Mouse (Mus musculus) gastrocnemius, postnatal 14 days (tissue): Measurements from ENCODE around the gene Gm42674. TPM values are rescaled to one million over a fixed set of nuclear protein-coding genes. Genes with fewer than 3 reads are reported as not detected.

Source experiments
- DNase-seq: peaks from one replicate; pipeline ENCODE4 v3.0.0; 2021; ENCODE audit warnings: mixed read lengths
- intact Hi-C: fragments of 180-260 bp; cut with DNase I; formaldehyde crosslinking; loops from one replicate; pipeline ENCODE4 v1.15.1; 2025; ENCODE audit warnings: low total_unique reads
- total RNA-seq, 2 experiments: library from RNA; stranded (reverse); gene quantifications; 2 replicates each; pipeline ENCODE4 v1.2.3; 2021

Gene Gm42674
- total RNA-seq, 2 experiments from 2014 or later, result not detected

- intact Hi-C loops, result loop anchor here (5.0 kb wide), 2 partner anchors 32 to 87 kb away; partner anchors contain the start of gene S100a14
- DNase-seq, result no peak
Observed at GRCm38 (mm10) chr3:90614611-90615251, 13.0 kb downstream of the Gm42674 start.

DNA sequence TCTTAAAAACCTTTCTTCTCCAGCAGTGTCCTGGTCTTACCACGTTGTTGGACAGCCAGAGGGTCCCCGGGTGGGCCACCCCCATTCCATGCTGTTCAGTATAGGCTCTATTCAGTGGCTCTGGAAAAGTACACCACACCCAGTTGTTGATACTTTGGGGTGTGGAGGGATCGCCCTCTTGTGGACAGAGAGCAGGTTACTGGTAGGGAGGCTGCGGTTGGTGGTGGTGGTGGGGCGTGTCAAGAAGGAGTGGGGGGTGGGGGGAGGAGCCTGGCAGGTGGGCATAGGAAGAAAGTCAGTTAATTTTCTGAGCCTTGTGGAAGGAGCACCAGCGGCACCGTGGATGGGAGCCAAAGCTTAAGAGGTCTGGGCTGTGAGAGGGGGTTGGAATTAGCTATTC, 13.7 kb downstream of the Gm42674 start:
- DNase-seq, result peak; percentile 78
- intact Hi-C loops, result loop anchor here (5.0 kb wide), 2 partner anchors 33 to 88 kb away; partner anchors contain the start of gene S100a14

GRCm38 (mm10) chr3:90615911-90616310, 14.2 kb downstream of the Gm42674 start:
- DNase-seq, result no peak
- intact Hi-C loops, result loop anchor here (5.0 kb wide), 2 partner anchors 34 to 89 kb away; partner anchors contain the start of gene S100a14

- DNase-seq, result no peak
- intact Hi-C loops, result loop anchor here (5.0 kb wide), 2 partner anchors 35 to 90 kb away; partner anchors contain the start of gene S100a14
Observed at GRCm38 (mm10) chr3:90617586-90617985, 15.9 kb downstream of the Gm42674 start.

- intact Hi-C loops, result no loop called here
- no peak for DNase-seq
Observed at GRCm38 (mm10) chr3:90621552-90621951, 19.8 kb downstream of the Gm42674 start.

DNA sequence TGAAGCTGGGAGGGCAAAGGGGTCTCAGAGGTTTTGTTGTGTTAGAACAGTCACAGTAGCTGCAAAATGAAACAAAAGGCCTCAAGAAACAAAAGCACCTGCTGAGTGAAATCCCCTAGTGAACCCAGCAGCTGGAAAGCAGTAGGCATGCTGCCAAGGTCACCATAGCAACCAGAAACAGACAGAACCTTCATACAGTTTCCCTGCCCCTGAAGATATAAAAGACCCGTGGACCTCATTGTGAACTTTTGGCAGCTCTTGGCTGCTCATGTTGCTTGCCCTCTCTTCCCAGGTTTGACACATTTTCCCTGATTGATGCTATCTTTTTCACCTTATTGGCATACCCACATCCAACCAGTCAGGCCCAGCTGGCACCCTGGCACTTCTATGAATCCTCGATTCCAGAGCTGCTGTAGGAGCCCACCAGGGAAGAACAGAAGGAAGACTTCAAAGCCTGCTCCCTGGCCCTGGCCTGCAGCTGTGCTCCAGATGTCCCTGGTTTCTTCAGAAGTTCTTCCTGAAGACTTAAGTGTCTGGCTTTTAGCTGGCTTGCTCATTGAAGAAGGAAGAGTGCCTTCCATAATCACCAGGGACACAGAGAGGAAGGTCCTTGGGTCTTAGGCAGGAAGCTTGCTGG, 21.8 kb downstream of the Gm42674 start:
- intact Hi-C loops, result no loop called here
- peak; percentile 63 for DNase-seq

DNA sequence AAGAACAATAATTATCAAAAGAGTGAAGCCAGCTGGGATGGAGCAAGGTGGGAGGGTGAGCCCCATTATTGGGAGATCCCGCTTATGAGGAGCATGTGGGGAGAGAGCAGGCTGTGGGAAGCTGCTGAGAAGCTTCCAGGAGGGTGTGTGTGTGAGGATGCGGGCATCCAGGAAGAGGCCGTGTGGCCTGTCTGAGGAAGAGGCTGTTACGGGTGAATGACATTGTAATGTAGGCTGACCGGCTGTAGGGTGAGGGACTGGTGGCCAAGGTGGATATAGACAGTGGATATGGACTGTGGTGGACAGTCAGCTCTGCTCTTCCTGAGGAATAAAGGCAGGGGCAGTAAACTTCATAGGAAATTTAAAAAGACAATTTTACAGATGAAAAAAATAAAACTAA, 23.8 kb downstream of the Gm42674 start:
- DNase-seq, result no peak
- intact Hi-C loops, result no loop called here

GRCm38 (mm10) chr3:90626266-90627021, 24.7 kb downstream of the Gm42674 start:
- intact Hi-C loops, result no loop called here
- no peak for DNase-seq

- DNase-seq, result no peak
- intact Hi-C loops, result no loop called here
Observed at GRCm38 (mm10) chr3:90627366-90627765, 25.7 kb downstream of the Gm42674 start.

DNA sequence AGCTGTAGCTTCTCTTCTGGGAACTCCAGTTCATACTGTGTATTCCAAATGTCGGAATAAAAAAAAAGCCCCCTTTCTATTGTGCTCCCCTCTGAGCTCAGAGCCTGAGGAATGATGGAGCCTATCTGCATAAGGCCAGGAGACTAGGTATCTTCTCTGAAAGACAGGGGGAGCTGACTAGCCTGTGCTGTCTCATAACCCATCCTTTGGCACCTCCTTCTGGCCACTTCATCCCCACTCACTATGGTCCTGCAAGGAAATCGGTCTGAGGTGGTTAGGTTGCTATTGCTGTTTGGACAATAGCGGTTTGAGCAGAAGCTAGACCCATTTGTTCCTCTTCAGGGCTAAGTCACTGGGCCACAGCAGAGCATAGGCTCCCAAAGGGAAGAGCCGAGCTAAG, 26.1 kb downstream of the Gm42674 start:
- intact Hi-C loops, result no loop called here
- no peak for DNase-seq

- intact Hi-C loops, result no loop called here
Observed at GRCm38 (mm10) chr3:90629298-90629697, 27.6 kb downstream of the Gm42674 start.

GRCm38 (mm10) chr3:90631984-90632383, 30.3 kb downstream of the Gm42674 start:
- DNase-seq, result no peak
- intact Hi-C loops, result no loop called here

More at GRCm38 (mm10) chr3:90629298-90629697, 27.6 kb downstream of the Gm42674 start:
- DNase-seq, result no peak

GRCm38 (mm10) chr3:90638511-90639275, 37.0 kb downstream of the Gm42674 start:
- intact Hi-C loops, result no loop called here
- no peak for DNase-seq

GRCm38 (mm10) chr3:90639511-90640154, 37.9 kb downstream of the Gm42674 start:
- no peak for DNase-seq
- intact Hi-C loops, result no loop called here

DNA sequence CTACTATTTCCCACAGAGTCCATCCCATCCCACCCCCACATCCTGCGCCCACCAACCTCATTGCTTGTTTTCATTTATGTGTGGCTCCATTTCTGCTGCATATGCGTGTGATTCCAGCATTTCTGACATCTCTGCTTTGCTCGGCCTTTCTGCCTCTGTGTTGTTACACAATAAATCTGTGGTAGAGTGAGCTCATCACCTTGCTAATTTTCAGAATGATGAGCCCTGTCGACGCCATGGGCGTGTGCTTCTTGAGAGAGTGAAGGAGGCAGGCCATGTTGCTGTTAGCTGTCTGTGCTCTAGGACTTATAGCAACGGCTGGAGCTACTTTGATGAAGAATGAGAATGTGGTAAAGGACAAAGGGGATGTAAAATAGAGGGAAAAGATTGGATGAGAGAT, 39.3 kb downstream of the Gm42674 start:
- intact Hi-C loops, result no loop called here
- DNase-seq, result no peak

DNA sequence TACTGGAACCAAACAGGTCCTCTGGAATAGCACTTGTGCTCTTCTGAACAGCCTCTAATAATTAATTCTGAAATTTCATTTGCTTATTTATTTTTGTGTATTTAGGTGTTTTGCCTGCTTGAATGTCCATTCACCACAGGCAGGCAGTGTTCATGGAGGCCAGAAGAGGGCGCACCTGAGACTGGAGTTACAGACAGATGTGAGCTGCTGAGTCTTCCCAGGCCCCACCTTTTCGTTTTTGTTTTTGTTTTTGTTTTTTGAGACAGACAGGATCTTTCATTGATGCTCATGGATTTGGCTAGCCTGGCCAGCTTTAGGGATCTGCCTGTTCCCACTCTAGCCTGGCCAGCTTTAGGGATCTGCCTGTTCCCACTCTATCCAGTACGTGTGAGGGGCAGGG, 42.5 kb downstream of the Gm42674 start:
- intact Hi-C loops, result no loop called here
- DNase-seq, result peak; percentile 28

DNA sequence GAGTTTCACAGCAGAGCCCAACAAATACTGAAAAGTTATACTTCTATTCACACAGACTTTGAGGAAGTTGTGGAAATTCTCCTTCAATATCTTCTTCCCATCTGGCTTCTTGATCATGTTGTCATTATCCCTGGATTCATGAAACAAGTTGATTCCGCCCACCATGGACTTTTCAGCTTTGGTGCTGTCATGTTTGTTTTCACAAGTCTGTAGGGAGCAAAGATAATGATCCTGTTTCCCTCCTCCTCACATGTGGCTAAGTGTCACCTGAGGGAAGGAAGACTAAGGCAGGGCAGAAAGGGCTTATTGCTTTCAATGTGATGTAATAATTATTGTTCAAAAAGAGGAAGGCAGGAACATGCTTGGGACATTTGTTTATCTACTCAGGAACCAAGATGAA, 45.6 kb downstream of the Gm42674 start:
- intact Hi-C loops, result no loop called here
- no peak for DNase-seq

- intact Hi-C loops, result no loop called here
- DNase-seq, result no peak
Observed at GRCm38 (mm10) chr3:90648981-90649380, 47.3 kb downstream of the Gm42674 start.

DNA sequence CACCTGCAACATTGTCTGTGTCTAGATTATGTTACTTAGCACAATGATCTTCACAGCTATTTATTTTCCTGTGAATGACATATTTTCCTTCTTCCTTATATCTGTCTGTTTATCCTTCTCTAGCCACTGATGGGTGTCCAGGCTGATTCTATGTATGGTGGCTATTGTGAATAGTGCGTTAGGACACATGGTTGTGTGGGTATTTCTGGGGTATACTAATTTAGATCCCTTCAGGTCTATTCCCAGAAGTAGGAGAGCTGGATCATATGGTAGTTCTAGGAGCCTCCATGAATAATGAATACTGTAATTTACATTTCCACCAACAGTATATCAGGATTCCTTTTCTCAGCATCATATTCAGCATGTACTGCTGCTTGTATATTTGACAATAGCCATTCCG, 48.1 kb downstream of the Gm42674 start:
- no peak for DNase-seq
- intact Hi-C loops, result no loop called here
